Mouse (Mus musculus) myocyte (in vitro differentiated cells): ENCODE data around the gene Synpr.

Experiments used
- CEBPB ChIP-seq: IDR thresholded peaks from 2 replicates; pipeline ENCODE4 v1.6.1; 2011; ENCODE audit warnings: mild to moderate bottlenecking, moderate library complexity; ENCODE audit not compliant: poor library complexity, insufficient read depth, severe bottlenecking
- E2F4 ChIP-seq: IDR thresholded peaks from one replicate; pipeline ENCODE4 v1.6.1; 2011; ENCODE audit warnings: mild to moderate bottlenecking, control low read depth, moderate library complexity; ENCODE audit not compliant: insufficient read depth
- MAX ChIP-seq: IDR thresholded peaks from one replicate; pipeline ENCODE4 v1.6.1; 2011; ENCODE audit warnings: low read depth, mild to moderate bottlenecking, control low read depth
- MYOG ChIP-seq, 3 experiments: IDR thresholded peaks; one replicate each; pipeline ENCODE4 v1.6.1; 2011; ENCODE audit warnings: control low read depth in 2 of 3, low read depth in 2 of 3, mild to moderate bottlenecking in 2 of 3; ENCODE audit not compliant: insufficient read length in 2 of 3, control insufficient read depth in 1 of 3, insufficient read depth in 1 of 3
- POLR2A ChIP-seq: IDR thresholded peaks from one replicate; pipeline ENCODE4 v1.6.1; 2011; ENCODE audit warnings: low read depth, mild to moderate bottlenecking, control low read depth, moderate library complexity; ENCODE audit not compliant: insufficient read length
- POLR2AphosphoS2 ChIP-seq: IDR thresholded peaks from one replicate; pipeline ENCODE4 v1.6.1; 2011; ENCODE audit warnings: low read depth, control low read depth; ENCODE audit not compliant: insufficient read length
- REST ChIP-seq: IDR thresholded peaks from one replicate; pipeline ENCODE4 v1.6.1; 2011; ENCODE audit warnings: mild to moderate bottlenecking, control low read depth, moderate library complexity; ENCODE audit not compliant: insufficient read depth, insufficient read length
- SRF ChIP-seq: IDR thresholded peaks from one replicate; pipeline ENCODE4 v1.6.1; 2011; ENCODE audit warnings: low read depth; ENCODE audit not compliant: control insufficient read depth, insufficient read length
- TCF12 ChIP-seq: IDR thresholded peaks from one replicate; pipeline ENCODE4 v1.6.1; 2011; ENCODE audit warnings: mild to moderate bottlenecking, control low read depth; ENCODE audit not compliant: poor library complexity, insufficient read depth, severe bottlenecking
- TCF3 ChIP-seq: IDR thresholded peaks from one replicate; pipeline ENCODE4 v1.6.1; 2011; ENCODE audit warnings: low read depth, control low read depth; ENCODE audit not compliant: insufficient read length
- USF1 ChIP-seq: IDR thresholded peaks from one replicate; pipeline ENCODE4 v1.6.1; 2011; ENCODE audit warnings: low read depth, mild to moderate bottlenecking, control low read depth, moderate library complexity

DNA sequence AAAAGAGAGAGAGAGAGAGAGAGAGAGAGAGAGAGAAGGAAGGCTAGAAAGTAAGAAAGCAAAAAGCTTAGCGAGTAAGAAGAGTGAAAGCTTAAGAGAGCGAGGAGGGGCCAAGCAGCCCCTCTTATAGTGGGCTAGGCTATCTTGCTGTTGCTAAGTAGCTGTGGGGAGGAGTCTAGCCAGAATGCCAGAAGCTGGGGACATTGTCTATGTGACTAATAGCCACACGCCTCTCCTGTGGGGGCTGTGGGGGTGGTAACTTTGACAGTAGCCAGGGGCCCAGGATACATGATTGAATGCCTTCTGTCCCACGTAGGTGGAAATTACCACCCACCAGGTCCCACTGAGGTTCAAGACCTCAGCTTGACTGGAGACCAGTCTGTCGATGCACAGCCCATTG is 48.8 kb downstream of the Synpr start:
- TF ChIP-seq E2F4 (no peak), POLR2A (no peak), USF1 (no peak), POLR2AphosphoS2 (no peak), REST (no peak), TCF12 (no peak), MYOG (IDR thresholded peaks at IDR 0.05; ENCODE audit: control insufficient read depth in 1 of 3, insufficient read depth in 1 of 3, insufficient read length in 2 of 3, low read depth in 2 of 3) (no peak), MAX (no peak), CEBPB (no peak), SRF (no peak), TCF3 (no peak)
